Mouse (Mus musculus) hindbrain, embryonic 15.5 days (tissue): ENCODE results near the gene Hexim1. TPM values are rescaled to one million over a fixed set of nuclear protein-coding genes. Genes with fewer than 3 reads are reported as not detected.

Experiments
- ATAC-seq: fragments of 200-750 bp; cut with Nextera tagmentation; 2 replicates; pipeline ENCODE4 v1.8.0; 2017; ENCODE audit warnings: low read depth, moderate number of reproducible peaks, moderate TSS enrichment; ENCODE audit not compliant: low FRiP score
- H3K27ac ChIP-seq: fragments of 300-500 bp; sonication (generic); replicated peaks from 2 replicates; pipeline ENCODE4 v1.5.1; 2015; ENCODE audit warnings: mild to moderate bottlenecking, inconsistent platforms
- H3K27me3 ChIP-seq: fragments of 300-500 bp; sonication (generic); 2 replicates; pipeline ENCODE4 v1.6.1; 2015; ENCODE audit warnings: control low read depth, inconsistent platforms
- H3K36me3 ChIP-seq: fragments of 300-500 bp; sonication (generic); 2 replicates; pipeline ENCODE4 v1.6.1; 2015; ENCODE audit warnings: control low read depth, inconsistent platforms
- H3K4me1 ChIP-seq: fragments of 300-500 bp; sonication (generic); replicated peaks from 2 replicates; pipeline ENCODE4 v1.6.1; 2015; ENCODE audit warnings: control low read depth, inconsistent platforms
- H3K4me2 ChIP-seq: fragments of 300-500 bp; sonication (generic); 2 replicates; pipeline ENCODE4 v1.6.1; 2015; ENCODE audit warnings: moderate library complexity, mild to moderate bottlenecking, inconsistent platforms
- H3K4me3 ChIP-seq: fragments of 300-500 bp; sonication (generic); 2 replicates; pipeline ENCODE4 v1.5.1; 2015; ENCODE audit warnings: mild to moderate bottlenecking, inconsistent platforms
- H3K9ac ChIP-seq: fragments of 300-500 bp; sonication (generic); 2 replicates; pipeline ENCODE4 v1.6.1; 2015; ENCODE audit warnings: inconsistent platforms
- H3K9me3 ChIP-seq: fragments of 300-500 bp; sonication (generic); 2 replicates; pipeline ENCODE4 v1.6.1; 2016; ENCODE audit warnings: control low read depth, inconsistent platforms
- WGBS: fragments of 180-500 bp; shearing (Covaris S2); methylation state at CpG from one replicate; pipeline ENCODE4 v1.1.7; 2015; 5-methylcytosine and 5-hydroxymethylcytosine counted together
- polyA plus RNA-seq: library from polyadenylated mRNA; unstranded; fragments of >200 nt; fragmentation: Nextera tagmentation; extraction: Ambion mirVana; gene quantifications from 2 replicates; pipeline ENCODE4 v1.2.1, GENCODE M21; 2015

Hexim1 gene
- polyA plus RNA-seq, 1 experiment from 2014 or later = 3.9 TPM

DNA sequence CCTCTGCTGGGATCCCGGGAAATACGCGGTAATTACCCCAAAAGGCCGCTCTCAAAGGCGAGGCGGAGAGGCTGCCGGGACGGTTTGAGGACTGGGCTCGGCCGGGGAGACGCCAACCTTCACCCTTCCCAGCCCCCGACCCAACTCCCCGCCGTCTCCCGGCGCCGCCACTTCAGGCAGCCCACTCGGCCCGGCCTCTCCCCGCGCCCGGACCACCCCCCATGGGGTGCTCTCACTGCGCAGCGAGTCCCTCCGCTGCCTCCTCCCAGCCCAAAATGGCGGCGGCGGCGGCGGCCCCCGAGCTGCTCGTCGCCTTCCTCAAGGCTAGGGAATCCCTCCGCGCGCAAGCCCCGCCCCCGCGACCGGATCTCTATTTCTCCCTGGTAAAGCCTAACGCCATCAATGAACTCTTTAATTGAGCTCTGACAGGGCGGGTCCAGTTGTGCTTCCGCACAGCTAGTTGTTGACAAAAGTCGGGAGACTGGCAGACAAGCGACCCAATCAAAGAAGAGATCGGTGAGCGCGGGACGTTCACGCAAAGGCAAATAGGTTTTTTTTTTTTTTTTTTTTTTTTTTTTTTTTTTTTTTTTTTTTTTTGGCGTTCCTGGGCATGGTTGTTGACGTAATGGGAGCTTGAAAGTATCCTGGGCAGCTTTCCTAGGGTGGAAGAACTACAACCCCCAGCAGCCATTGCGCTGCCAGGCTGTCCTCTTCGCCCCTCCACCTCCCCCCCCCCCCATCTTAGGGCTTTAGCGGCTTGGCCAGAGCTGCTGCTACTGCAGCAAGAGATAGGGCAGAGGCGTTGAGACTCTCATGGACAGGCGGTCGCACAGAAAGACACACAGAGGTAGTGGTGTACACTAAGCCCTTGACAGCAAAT is 16.8 kb downstream of the Hexim1 start:
- H3K9me3 ChIP-seq = no peaks in the 10 kb centered on the region
- no peaks in the 10 kb centered on the region for H3K36me3 ChIP-seq

DNA sequence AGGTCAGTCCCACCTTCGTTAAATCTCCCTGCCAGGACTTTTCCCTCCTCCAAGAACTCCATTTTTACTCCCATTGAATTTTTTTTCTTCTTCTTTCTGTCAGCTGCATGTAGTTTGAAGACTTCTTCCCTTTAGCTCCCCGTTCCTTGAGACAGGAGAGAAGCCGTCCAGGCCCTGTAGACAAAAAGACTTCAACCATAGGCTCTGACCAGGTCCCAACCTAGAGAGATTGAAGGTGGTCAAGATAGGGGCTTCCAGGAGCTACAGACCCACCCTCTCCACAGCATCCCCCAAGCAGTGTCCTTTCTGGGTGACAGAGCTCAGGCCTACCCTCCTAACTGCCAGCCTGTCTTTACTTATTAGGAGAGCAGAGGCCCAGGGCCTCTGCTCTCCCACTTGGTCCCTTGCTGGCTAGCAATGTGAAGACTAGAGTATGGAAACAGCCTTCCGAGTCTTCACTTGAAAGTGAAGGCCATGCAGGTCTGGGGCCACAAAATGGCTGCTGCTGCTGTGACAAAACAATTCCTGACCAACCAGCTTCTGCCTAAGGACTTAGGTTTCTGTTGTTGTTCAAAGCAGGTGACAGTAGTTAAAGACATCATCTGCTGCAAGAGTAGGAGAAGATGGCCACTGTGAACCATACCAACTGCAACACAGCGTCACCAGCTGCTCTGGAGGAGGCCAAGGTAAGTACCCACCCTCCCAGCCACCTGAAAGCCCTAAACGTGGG is 17.6 kb downstream of the Hexim1 start:
- peak; percentile 28; the same call in 1 of the 2 replicates for ATAC-seq
- 48% methylated on average over 6 of the region's 6 CpGs for WGBS
- peaks cover 45% of the 10 kb centered on the region for H3K4me1 ChIP-seq

More for the DNA sequence above, 16.8 kb downstream of the Hexim1 start:
- WGBS = under 1% methylated on average over 42 of the region's 58 CpGs
- peak overlapping the region; percentile 89 for H3K4me3 ChIP-seq
- H3K9ac ChIP-seq = peak overlapping the region; percentile 99
- peaks cover 45% of the 10 kb centered on the region for H3K4me1 ChIP-seq
- H3K27ac ChIP-seq = peak overlapping the region; percentile 99
- H3K27me3 ChIP-seq = no peaks in the 10 kb centered on the region
- ATAC-seq = peak; percentile 93
- H3K4me2 ChIP-seq = peak overlapping the region; percentile 62

DNA sequence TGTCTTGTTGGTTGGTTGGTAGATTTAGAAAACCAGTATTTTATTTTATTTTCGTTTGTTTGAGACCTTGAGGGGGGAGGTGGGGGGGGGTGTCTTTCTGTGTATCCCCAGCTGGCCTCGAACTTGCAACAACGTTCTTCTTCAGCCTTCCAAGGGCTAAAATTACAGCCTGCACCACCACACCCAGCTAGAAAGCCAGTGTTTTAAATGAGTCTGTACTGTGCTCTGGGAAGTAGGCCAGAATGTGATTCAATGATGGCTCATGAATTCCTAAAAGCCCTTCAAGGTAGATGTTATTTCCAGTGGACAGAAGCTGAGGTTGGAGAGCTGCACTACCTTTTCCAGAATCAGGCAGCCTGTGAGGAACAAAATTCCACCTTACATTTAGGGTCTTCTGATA is 18.2 kb downstream of the Hexim1 start:
- H3K9ac ChIP-seq = no peak overlapping the region
- H3K36me3 ChIP-seq = peaks cover 10% of the 10 kb centered on the region
- no peaks in the 10 kb centered on the region for H3K9me3 ChIP-seq
- H3K4me1 ChIP-seq = peaks cover 45% of the 10 kb centered on the region
- no peak overlapping the region for H3K4me3 ChIP-seq
- 75% methylated on average over 3 of the region's 3 CpGs for WGBS
- H3K4me2 ChIP-seq = peak overlapping the region; percentile 51
- no peak overlapping the region for H3K27ac ChIP-seq
- H3K27me3 ChIP-seq = no peaks in the 10 kb centered on the region
- no peak for ATAC-seq

More for the DNA sequence above, 17.6 kb downstream of the Hexim1 start:
- H3K4me3 ChIP-seq = peak overlapping the region; percentile 20
- peak overlapping the region; percentile 41 for H3K9ac ChIP-seq
- no peaks in the 10 kb centered on the region for H3K27me3 ChIP-seq
- peaks cover 4% of the 10 kb centered on the region; the same call in 1 of the 2 replicates for H3K36me3 ChIP-seq
- peak overlapping the region; percentile 78 for H3K27ac ChIP-seq
- no peaks in the 10 kb centered on the region for H3K9me3 ChIP-seq
- H3K4me2 ChIP-seq = peak overlapping the region; percentile 51

DNA sequence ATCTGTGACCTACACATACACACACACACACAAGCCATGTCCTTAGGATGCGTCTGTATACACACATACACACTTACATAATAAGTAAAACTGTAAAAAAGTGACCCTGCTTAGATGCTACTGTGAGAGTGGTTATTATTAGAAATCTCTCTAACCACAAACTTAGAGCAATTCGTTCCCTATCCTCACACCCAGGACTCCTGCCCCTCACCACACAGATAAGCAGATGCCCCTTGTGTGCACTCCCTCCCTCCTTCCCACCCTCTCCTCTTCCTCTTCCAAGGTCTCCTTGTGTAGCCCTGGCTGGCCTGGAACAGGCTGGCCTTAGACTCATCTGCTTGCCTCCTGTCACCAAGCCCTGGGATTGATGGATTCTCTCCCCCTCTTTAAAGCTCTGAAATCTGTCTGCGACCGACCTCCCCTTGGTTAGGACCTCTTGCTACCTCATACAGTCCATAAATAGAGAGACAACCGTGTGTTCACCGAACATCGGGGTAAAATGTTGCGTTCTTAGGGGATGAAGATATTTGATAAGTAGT is 20.1 kb downstream of the Hexim1 start:
- no peak overlapping the region for H3K4me3 ChIP-seq
- H3K9ac ChIP-seq = no peak overlapping the region
- whole genome bisulfite sequencing = 90% methylated on average over 8 of the region's 8 CpGs
- no peak for ATAC-seq
- H3K9me3 ChIP-seq = no peaks in the 10 kb centered on the region
- H3K4me1 ChIP-seq = peaks cover 41% of the 10 kb centered on the region
- no peaks in the 10 kb centered on the region for H3K27me3 ChIP-seq
- H3K36me3 ChIP-seq = peaks cover 19% of the 10 kb centered on the region
- H3K27ac ChIP-seq = no peak overlapping the region
- no peak overlapping the region for H3K4me2 ChIP-seq

DNA sequence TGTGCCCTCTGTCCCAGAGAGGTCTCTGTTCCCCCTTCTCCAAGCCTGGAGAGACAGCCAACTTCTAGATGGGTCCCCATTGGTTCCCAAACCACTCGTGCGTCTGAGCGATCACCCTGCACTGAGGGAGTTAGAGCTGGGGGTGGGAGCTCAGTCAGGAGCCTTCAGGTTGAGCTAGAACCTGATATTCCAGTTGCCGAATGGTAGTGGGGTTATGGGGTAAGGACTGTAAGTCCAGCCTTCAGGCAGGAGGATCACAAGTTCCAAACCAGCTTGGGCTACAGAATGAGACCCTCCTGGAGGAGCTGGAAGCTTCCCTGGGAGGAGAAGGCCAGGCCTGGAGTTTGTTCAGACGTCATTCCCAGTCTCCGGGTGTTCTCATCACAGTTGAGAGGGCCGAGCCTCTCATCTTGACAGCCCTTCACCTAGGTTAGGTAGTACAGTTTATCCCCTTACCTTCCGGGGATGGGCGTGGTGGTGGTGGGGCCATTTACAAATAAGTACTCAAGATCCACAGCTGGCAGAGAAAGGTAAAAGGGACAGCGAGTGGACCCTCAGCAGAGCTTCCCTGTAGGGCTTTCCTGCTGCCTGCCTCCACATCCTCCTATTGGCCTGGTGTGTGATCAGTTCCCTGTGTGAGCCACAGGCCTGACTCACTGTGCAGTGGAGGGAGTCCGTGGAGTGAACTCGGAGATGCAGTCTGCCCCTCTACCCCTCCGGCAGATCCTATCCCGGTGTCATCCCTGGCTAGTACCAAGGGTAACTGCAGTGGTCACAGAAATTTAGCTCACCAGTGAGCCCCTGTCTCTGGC is 24.1 kb downstream of the Hexim1 start:
- Histone ChIP-seq H3K36me3 (peaks cover 19% of the 10 kb centered on the region), H3K27me3 (no peaks in the 10 kb centered on the region), H3K27ac (peak overlapping the region; percentile 93; the same call in 1 of the 2 replicates), H3K4me2 (no peak overlapping the region), H3K9me3 (no peaks in the 10 kb centered on the region), H3K4me3 (no peak overlapping the region), H3K9ac (no peak overlapping the region), H3K4me1 (peaks cover 38% of the 10 kb centered on the region)
- no peak for ATAC-seq
- WGBS = 81% methylated on average over 14 of the region's 14 CpGs

DNA sequence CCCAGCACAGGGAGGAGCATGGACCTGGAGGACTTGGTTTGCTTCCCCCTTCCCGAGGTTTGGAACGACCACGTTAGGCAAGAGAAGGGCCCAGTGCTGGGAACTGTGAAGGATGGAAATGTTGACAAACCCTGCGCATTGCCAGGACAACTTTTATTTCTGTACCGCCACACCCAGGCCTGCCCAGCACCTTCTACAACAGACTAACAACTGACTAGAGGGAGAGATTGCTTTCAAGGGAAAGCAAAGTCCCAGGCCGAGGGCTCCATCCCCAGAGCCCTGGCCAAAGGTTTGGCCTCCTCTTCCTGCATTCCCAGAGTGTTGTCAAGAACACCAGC is 24.7 kb downstream of the Hexim1 start:
- Histone ChIP-seq H3K4me2 (no peak overlapping the region), H3K9ac (no peak overlapping the region), H3K9me3 (no peaks in the 10 kb centered on the region), H3K36me3 (peaks cover 19% of the 10 kb centered on the region), H3K4me3 (no peak overlapping the region), H3K27ac (peak overlapping the region; percentile 93), H3K4me1 (peaks cover 32% of the 10 kb centered on the region), H3K27me3 (no peaks in the 10 kb centered on the region)
- 49% methylated on average over 6 of the region's 6 CpGs for WGBS
- no peak for ATAC-seq

DNA sequence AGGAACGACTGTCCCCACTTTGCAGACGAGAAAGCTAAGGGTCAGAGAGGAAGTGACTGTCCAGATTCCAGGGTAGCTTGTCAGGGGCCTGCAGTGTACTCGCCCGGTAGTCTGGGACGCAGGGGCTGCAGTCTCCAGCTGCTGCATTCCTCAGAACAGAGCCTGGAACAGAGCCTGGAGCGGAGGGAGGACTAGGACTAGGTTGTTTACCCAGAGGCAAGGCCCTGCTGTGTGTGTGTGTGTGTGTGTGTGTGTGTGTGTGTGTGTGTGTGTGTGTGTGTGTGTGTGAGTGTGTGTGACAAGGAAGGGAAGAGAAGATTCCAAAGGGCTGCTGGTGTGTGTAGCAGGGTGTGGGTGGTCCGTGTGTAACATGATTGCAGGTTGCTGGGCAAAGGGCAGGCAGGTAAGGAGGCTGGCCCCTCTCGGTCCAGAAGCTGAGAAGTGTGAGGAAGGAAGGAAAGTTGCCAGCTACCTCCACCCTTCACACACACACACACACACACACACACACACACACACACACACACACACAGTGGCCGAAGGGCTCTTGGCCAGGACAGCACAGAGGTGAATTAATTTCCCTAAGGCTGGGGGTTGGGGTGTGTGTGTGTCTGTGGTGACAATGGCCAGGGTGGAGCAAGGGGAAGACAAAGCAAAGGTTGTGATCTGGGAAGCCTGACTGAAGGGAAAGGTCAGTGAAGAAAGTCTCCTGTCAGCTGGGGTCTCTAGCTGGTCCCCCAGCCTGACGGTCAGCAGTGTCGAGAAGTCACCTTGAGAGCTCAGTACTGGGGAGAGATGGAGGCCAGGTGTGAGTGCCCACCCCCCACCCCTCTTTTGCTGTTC is 25.3 kb downstream of the Hexim1 start:
- Histone ChIP-seq H3K36me3 (peaks cover 19% of the 10 kb centered on the region), H3K9ac (peak overlapping the region; percentile 14), H3K4me1 (peaks cover 27% of the 10 kb centered on the region), H3K4me3 (no peak overlapping the region), H3K4me2 (peak overlapping the region; percentile 11; the same call in 1 of the 2 replicates), H3K9me3 (no peaks in the 10 kb centered on the region), H3K27ac (peak overlapping the region; percentile 93), H3K27me3 (no peaks in the 10 kb centered on the region)
- 31% methylated on average over 11 of the region's 11 CpGs for whole genome bisulfite sequencing
- no peak for ATAC-seq

DNA sequence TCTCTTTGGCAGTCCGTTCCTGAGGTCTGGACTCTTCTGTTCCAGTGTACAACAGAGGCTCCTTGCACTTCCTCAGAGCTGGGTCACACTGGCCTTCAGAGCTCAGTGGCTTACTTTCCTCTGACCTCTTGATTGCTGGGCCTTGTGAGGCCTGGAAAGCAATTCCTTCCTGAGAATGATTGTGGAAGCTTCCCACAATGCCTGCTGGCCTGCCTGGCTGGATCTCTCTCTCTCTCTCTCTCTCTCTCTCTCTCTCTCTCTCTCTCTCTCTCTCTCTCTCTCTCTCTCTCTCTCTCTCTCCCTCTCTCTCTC is 25.9 kb downstream of the Hexim1 start:
- ATAC-seq = no peak
- WGBS = 22% methylated on average over 1 of the region's 1 CpGs
- H3K4me1 ChIP-seq = peaks cover 26% of the 10 kb centered on the region
- H3K4me2 ChIP-seq = peak overlapping the region; percentile 11; the same call in 1 of the 2 replicates
- H3K9ac ChIP-seq = peak overlapping the region; percentile 14
- H3K27ac ChIP-seq = peak overlapping the region; percentile 93
- no peak overlapping the region for H3K4me3 ChIP-seq
- peaks cover 19% of the 10 kb centered on the region for H3K36me3 ChIP-seq
- no peaks in the 10 kb centered on the region for H3K27me3 ChIP-seq
- no peaks in the 10 kb centered on the region for H3K9me3 ChIP-seq

DNA sequence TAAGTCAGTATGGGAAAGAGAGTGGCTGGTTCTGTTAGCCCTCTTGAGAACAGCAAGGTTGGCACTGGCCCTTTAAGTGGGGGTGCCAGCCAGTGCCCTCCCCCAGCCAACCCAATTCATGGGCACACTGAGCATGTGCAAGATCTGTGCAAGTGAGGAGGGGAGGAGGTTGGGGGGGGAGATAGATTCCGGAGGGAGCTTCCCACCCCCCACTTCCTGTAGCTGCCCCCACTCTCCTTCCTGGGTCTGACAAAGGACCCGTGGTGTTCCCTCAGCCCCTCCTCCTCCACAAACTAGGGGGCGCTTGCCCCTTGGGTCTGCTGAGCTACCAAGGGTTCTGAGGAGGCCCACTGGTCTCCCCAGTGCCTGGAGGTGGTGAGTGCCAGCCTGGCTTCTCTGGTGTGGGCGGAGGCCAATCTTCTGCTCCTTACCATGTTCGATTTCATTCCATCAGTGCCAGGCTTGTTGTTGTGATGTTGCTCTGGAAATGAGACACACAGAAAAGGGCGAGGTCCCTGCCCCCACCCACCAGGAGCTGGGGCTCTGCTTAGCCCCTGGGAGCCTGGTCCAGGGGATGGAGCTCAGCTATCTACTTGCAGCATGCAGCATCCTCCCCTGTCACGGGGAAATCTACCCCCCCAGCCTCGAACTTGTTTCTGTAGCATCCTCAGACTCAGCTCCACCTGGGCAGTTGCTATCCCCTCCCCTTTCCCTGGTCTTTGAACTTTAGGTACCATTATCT is 26.6 kb downstream of the Hexim1 start:
- Histone ChIP-seq H3K4me1 (peaks cover 26% of the 10 kb centered on the region), H3K36me3 (peaks cover 19% of the 10 kb centered on the region), H3K27me3 (no peaks in the 10 kb centered on the region), H3K4me2 (peak overlapping the region; percentile 64), H3K9me3 (no peaks in the 10 kb centered on the region), H3K4me3 (peak overlapping the region; percentile 35), H3K27ac (peak overlapping the region; percentile 93), H3K9ac (peak overlapping the region; percentile 42)
- peak; percentile 94 for ATAC-seq
- WGBS = 19% methylated on average over 8 of the region's 8 CpGs
